Mouse (Mus musculus) olfactory bulb, adult 2 months (tissue): Measurements from ENCODE around the gene Mapt.

Experiments
- CTCF ChIP-seq: fragments of 200-500 bp; IDR thresholded peaks from 2 replicates; pipeline ENCODE4 v1.5.1; 2012; ENCODE audit warnings: low read depth, mild to moderate bottlenecking, low read length, moderate library complexity; ENCODE audit not compliant: insufficient read depth
- POLR2A ChIP-seq: fragments of 200-500 bp; IDR thresholded peaks from 2 replicates; pipeline ENCODE4 v1.6.1; 2012; ENCODE audit warnings: mild to moderate bottlenecking, low read depth, low read length, moderate library complexity; ENCODE audit not compliant: insufficient read depth

DNA sequence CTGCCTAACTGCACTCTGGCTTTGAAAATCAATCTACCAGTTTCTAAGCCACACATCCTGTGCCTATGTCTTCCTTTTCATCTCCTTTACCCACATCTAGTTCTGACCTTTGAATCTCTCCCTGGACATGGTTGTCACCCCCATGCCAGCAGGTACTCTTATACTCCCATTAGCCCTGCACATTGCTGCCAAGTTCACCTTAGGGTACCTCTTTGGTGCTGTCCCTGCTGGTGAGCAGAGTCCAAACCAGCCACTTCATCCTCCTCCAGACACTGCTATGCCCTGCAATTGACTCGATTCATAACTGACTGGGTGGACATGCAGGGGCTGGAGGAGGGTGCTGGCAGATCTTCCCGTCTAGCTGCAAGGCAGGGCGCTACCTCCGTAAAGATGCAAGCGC is 50.3 kb downstream of the Mapt start:
- TF ChIP-seq POLR2A: no peak
- TF ChIP-seq CTCF: no peak
